Mouse (Mus musculus) kidney, adult 8-10 months (tissue): ENCODE data around the gene Hddc3.

Experiments
- DNase-seq, 2 experiments: peaks; one replicate each; pipeline ENCODE4 v3.0.0; 2022

Hddc3 gene

GRCm38 (mm10) chr7:80336932-80337331, 6.0 kb upstream of the Hddc3 start:
- DNase-seq, result no peak

GRCm38 (mm10) chr7:80339371-80339770, 3.5 kb upstream of the Hddc3 start:
- no peak for DNase-seq

- DNase-seq, result peak; percentile 98
Observed at GRCm38 (mm10) chr7:80339793-80340628, 2.9 kb upstream of the Hddc3 start.

- peak; percentile 70 to 79 for DNase-seq
Observed at GRCm38 (mm10) chr7:80340793-80341192, 2.1 kb upstream of the Hddc3 start, which contains the start of gene Unc45a. TSS of gene Unc45a (minus strand) at chr7:80341005.

- DNase-seq, result no peak
Observed at GRCm38 (mm10) chr7:80341793-80342192, 1.1 kb upstream of the Hddc3 start.

- DNase-seq, result no peak
Observed at GRCm38 (mm10) chr7:80343270-80344018, 540 bp downstream of the Hddc3 start.

GRCm38 (mm10) chr7:80346173-80346572, 3.3 kb downstream of the Hddc3 start:
- no peak for DNase-seq

GRCm38 (mm10) chr7:80346830-80347229, 3.9 kb downstream of the Hddc3 start:
- DNase-seq, result no peak

- no peak for DNase-seq
Observed at GRCm38 (mm10) chr7:80347670-80348586, 5.0 kb downstream of the Hddc3 start.

- no peak for DNase-seq
Observed at GRCm38 (mm10) chr7:80350808-80351207, 7.9 kb downstream of the Hddc3 start.

- no peak for DNase-seq
Observed at GRCm38 (mm10) chr7:80352920-80353319, 10.0 kb downstream of the Hddc3 start.

GRCm38 (mm10) chr7:80356351-80356750, 13.4 kb downstream of the Hddc3 start:
- no peak for DNase-seq

- no peak for DNase-seq
Observed at GRCm38 (mm10) chr7:80357156-80357555, 14.3 kb downstream of the Hddc3 start.

- DNase-seq, result no peak
Observed at GRCm38 (mm10) chr7:80358039-80358438, 15.1 kb downstream of the Hddc3 start.

GRCm38 (mm10) chr7:80360435-80360834, 17.5 kb downstream of the Hddc3 start:
- DNase-seq, result no peak

GRCm38 (mm10) chr7:80365759-80366158, 22.9 kb downstream of the Hddc3 start:
- no peak for DNase-seq

- no peak for DNase-seq
Observed at GRCm38 (mm10) chr7:80367232-80367631, 24.3 kb downstream of the Hddc3 start.

- DNase-seq, result no peak
Observed at GRCm38 (mm10) chr7:80368009-80368408, 25.1 kb downstream of the Hddc3 start.

- DNase-seq, result no peak
Observed at GRCm38 (mm10) chr7:80368635-80369421, 25.9 kb downstream of the Hddc3 start.

- no peak for DNase-seq
Observed at GRCm38 (mm10) chr7:80369461-80369860, 26.6 kb downstream of the Hddc3 start.

GRCm38 (mm10) chr7:80369967-80370431, 27.1 kb downstream of the Hddc3 start:
- no peak for DNase-seq

- peak; percentile 80 to 82 for DNase-seq
Observed at GRCm38 (mm10) chr7:80370649-80371040, 27.7 kb downstream of the Hddc3 start.
